Mouse (Mus musculus): ENCODE data around the gene Drosha. TPM values are rescaled to one million over a fixed set of nuclear protein-coding genes. Genes with fewer than 3 reads are reported as not detected.

Drosha gene
- polyA plus RNA-seq (2012) = 7.8 and 8.8 TPM in 2 replicates

- Histone ChIP-seq H3K4me3 (replicated peaks) (peak within 1 kb of the TSS; percentile 74), H3K36me3 (ENCODE audit: control insufficient read depth) (peaks cover 66% of the 10 kb centered on the region), H3K27me3 (ENCODE audit: control insufficient read depth) (no peaks in the 10 kb centered on the region), H3K9me3 (ENCODE audit: control insufficient read depth, low read length) (no peaks in the 10 kb centered on the region), H3K4me1 (ENCODE audit: control insufficient read depth) (peaks cover 71% of the 10 kb centered on the region)
- TF ChIP-seq TAL1 (IDR thresholded peaks at IDR 0.05; ENCODE audit: low read length) = no peak
- TF ChIP-seq GATA1 (IDR thresholded peaks at IDR 0.05; ENCODE audit: low read length) = no peak
Measured at GRCm38 (mm10) chr15:12824197-12824952, at the start of gene Drosha, which contains the start of gene 6030458C11Rik. Gene Drosha (plus strand): TSS chr15:12824815. Gene 6030458C11Rik (minus strand): TSS chr15:12824649.

GRCm38 (mm10) chr15:12781296-12781695 lies 43.3 kb upstream of the Drosha start:
- no peaks in the 10 kb centered on the region for H3K4me1 ChIP-seq (ENCODE audit: control insufficient read depth)
- no peaks in the 10 kb centered on the region for H3K36me3 ChIP-seq (ENCODE audit: control insufficient read depth)
- H3K27me3 ChIP-seq (ENCODE audit: control insufficient read depth) = no peaks in the 10 kb centered on the region
- no peak for TF ChIP-seq TAL1 (IDR thresholded peaks at IDR 0.05; ENCODE audit: low read length)
- no peak for TF ChIP-seq GATA1 (IDR thresholded peaks at IDR 0.05; ENCODE audit: low read length)
- no peak overlapping the region for H3K4me3 ChIP-seq (replicated peaks)
- H3K9me3 ChIP-seq (ENCODE audit: control insufficient read depth, low read length) = no peaks in the 10 kb centered on the region

- Histone ChIP-seq H3K4me3 (replicated peaks) (no peak overlapping the region), H3K9me3 (ENCODE audit: control insufficient read depth, low read length) (no peaks in the 10 kb centered on the region), H3K36me3 (ENCODE audit: control insufficient read depth) (no peaks in the 10 kb centered on the region), H3K4me1 (ENCODE audit: control insufficient read depth) (no peaks in the 10 kb centered on the region), H3K27me3 (ENCODE audit: control insufficient read depth) (no peaks in the 10 kb centered on the region)
- TF ChIP-seq GATA1 (IDR thresholded peaks at IDR 0.05; ENCODE audit: low read length) (no peak), TAL1 (IDR thresholded peaks at IDR 0.05; ENCODE audit: low read length) (no peak)
Measured at GRCm38 (mm10) chr15:12781729-12782326, 42.8 kb upstream of the Drosha start.

- Histone ChIP-seq H3K36me3 (ENCODE audit: control insufficient read depth) (no peaks in the 10 kb centered on the region), H3K9me3 (ENCODE audit: control insufficient read depth, low read length) (no peaks in the 10 kb centered on the region), H3K4me3 (replicated peaks) (no peak overlapping the region), H3K4me1 (ENCODE audit: control insufficient read depth) (no peaks in the 10 kb centered on the region), H3K27me3 (ENCODE audit: control insufficient read depth) (no peaks in the 10 kb centered on the region)
- no peak for TF ChIP-seq GATA1 (IDR thresholded peaks at IDR 0.05; ENCODE audit: low read length)
- no peak for TF ChIP-seq TAL1 (IDR thresholded peaks at IDR 0.05; ENCODE audit: low read length)
Measured at GRCm38 (mm10) chr15:12788536-12788935, 36.1 kb upstream of the Drosha start.

GRCm38 (mm10) chr15:12789406-12789867 lies 35.2 kb upstream of the Drosha start:
- Histone ChIP-seq H3K27me3 (ENCODE audit: control insufficient read depth) (no peaks in the 10 kb centered on the region), H3K36me3 (ENCODE audit: control insufficient read depth) (no peaks in the 10 kb centered on the region), H3K9me3 (ENCODE audit: control insufficient read depth, low read length) (no peaks in the 10 kb centered on the region), H3K4me3 (replicated peaks) (no peak overlapping the region), H3K4me1 (ENCODE audit: control insufficient read depth) (no peaks in the 10 kb centered on the region)
- no peak for TF ChIP-seq TAL1 (IDR thresholded peaks at IDR 0.05; ENCODE audit: low read length)
- TF ChIP-seq GATA1 (IDR thresholded peaks at IDR 0.05; ENCODE audit: low read length) = no peak

GRCm38 (mm10) chr15:12794311-12794710 lies 30.3 kb upstream of the Drosha start:
- Histone ChIP-seq H3K27me3 (ENCODE audit: control insufficient read depth) (no peaks in the 10 kb centered on the region), H3K9me3 (ENCODE audit: control insufficient read depth, low read length) (no peaks in the 10 kb centered on the region), H3K4me1 (ENCODE audit: control insufficient read depth) (no peaks in the 10 kb centered on the region), H3K4me3 (replicated peaks) (no peak overlapping the region), H3K36me3 (ENCODE audit: control insufficient read depth) (no peaks in the 10 kb centered on the region)
- no peak for TF ChIP-seq GATA1 (IDR thresholded peaks at IDR 0.05; ENCODE audit: low read length)
- no peak for TF ChIP-seq TAL1 (IDR thresholded peaks at IDR 0.05; ENCODE audit: low read length)

- TF ChIP-seq GATA1 (IDR thresholded peaks at IDR 0.05; ENCODE audit: low read length) (no peak), TAL1 (IDR thresholded peaks at IDR 0.05; ENCODE audit: low read length) (no peak)
- Histone ChIP-seq H3K4me1 (ENCODE audit: control insufficient read depth) (no peaks in the 10 kb centered on the region), H3K27me3 (ENCODE audit: control insufficient read depth) (no peaks in the 10 kb centered on the region), H3K36me3 (ENCODE audit: control insufficient read depth) (no peaks in the 10 kb centered on the region), H3K9me3 (ENCODE audit: control insufficient read depth, low read length) (no peaks in the 10 kb centered on the region), H3K4me3 (replicated peaks) (no peak overlapping the region)
Measured at GRCm38 (mm10) chr15:12795457-12795894, 29.1 kb upstream of the Drosha start.

GRCm38 (mm10) chr15:12795909-12796470 lies 28.6 kb upstream of the Drosha start:
- Histone ChIP-seq H3K4me3 (replicated peaks) (no peak overlapping the region), H3K9me3 (ENCODE audit: control insufficient read depth, low read length) (no peaks in the 10 kb centered on the region), H3K4me1 (ENCODE audit: control insufficient read depth) (no peaks in the 10 kb centered on the region; the same call in 1 of the 2 replicates), H3K36me3 (ENCODE audit: control insufficient read depth) (no peaks in the 10 kb centered on the region), H3K27me3 (ENCODE audit: control insufficient read depth) (no peaks in the 10 kb centered on the region)
- TF ChIP-seq GATA1 (IDR thresholded peaks at IDR 0.05; ENCODE audit: low read length) (no peak), TAL1 (IDR thresholded peaks at IDR 0.05; ENCODE audit: low read length) (no peak)

- no peaks in the 10 kb centered on the region; the same call in 1 of the 2 replicates for H3K4me1 ChIP-seq (ENCODE audit: control insufficient read depth)
- TF ChIP-seq GATA1 (IDR thresholded peaks at IDR 0.05; ENCODE audit: low read length) = no peak
- no peak for TF ChIP-seq TAL1 (IDR thresholded peaks at IDR 0.05; ENCODE audit: low read length)
- H3K4me3 ChIP-seq (replicated peaks) = no peak overlapping the region
- no peaks in the 10 kb centered on the region for H3K36me3 ChIP-seq (ENCODE audit: control insufficient read depth)
- no peaks in the 10 kb centered on the region for H3K27me3 ChIP-seq (ENCODE audit: control insufficient read depth)
- no peaks in the 10 kb centered on the region for H3K9me3 ChIP-seq (ENCODE audit: control insufficient read depth, low read length)
Measured at GRCm38 (mm10) chr15:12798043-12798442, 26.6 kb upstream of the Drosha start.

All from erythroblast, embryonic 14.5 days (primary cell).